Mouse (Mus musculus) hindbrain, embryonic 14.5 days (tissue): ENCODE measurements around the gene Mgarp. TPM values are rescaled to one million over a fixed set of nuclear protein-coding genes. Genes with fewer than 3 reads are reported as not detected.
"Not testable (repeated sequence)": the region's sequence is repeated elsewhere in the genome, so short reads cannot be mapped to it uniquely, and the experiment has no call there.

Experiments
- ATAC-seq: fragments of 200-750 bp; cut with Nextera tagmentation; 2 replicates; pipeline ENCODE4 v1.8.0; 2017; ENCODE audit warnings: moderate number of reproducible peaks, mild to moderate bottlenecking, moderate TSS enrichment, moderate library complexity; ENCODE audit not compliant: low FRiP score
- DNase-seq: peaks from one replicate; pipeline ENCODE4 v3.0.0-alpha.2; 2015; ENCODE audit warnings: low spot score
- H3K27ac ChIP-seq: fragments of 300-500 bp; sonication (generic); 2 replicates; pipeline ENCODE4 v1.5.1; 2014; ENCODE audit warnings: mild to moderate bottlenecking, moderate library complexity
- H3K27me3 ChIP-seq: fragments of 300-500 bp; sonication (generic); 2 replicates; pipeline ENCODE4 v1.6.1; 2014; ENCODE audit warnings: mild to moderate bottlenecking, low read length, mixed read lengths; ENCODE audit not compliant: control insufficient read depth, insufficient read depth
- H3K36me3 ChIP-seq: fragments of 300-500 bp; sonication (generic); replicated peaks from 2 replicates; pipeline ENCODE4 v1.6.1; 2014; ENCODE audit not compliant: control insufficient read depth, insufficient read depth
- H3K4me1 ChIP-seq: fragments of 300-500 bp; sonication (generic); replicated peaks from 2 replicates; pipeline ENCODE4 v1.6.1; 2014; ENCODE audit warnings: antibody characterized with exemption, low read length, mixed read lengths; ENCODE audit not compliant: control insufficient read depth, insufficient read depth
- H3K4me2 ChIP-seq: fragments of 300-500 bp; sonication (generic); replicated peaks from 2 replicates; pipeline ENCODE4 v1.6.1; 2014; ENCODE audit warnings: mild to moderate bottlenecking, moderate library complexity
- H3K4me3 ChIP-seq: fragments of 300-500 bp; sonication (generic); replicated peaks from 2 replicates; pipeline ENCODE4 v1.5.1; 2014; ENCODE audit warnings: mild to moderate bottlenecking, low read length
- H3K9ac ChIP-seq: fragments of 300-500 bp; sonication (generic); 2 replicates; pipeline ENCODE4 v1.6.1; 2014
- H3K9me3 ChIP-seq: fragments of 300-500 bp; sonication (generic); 2 replicates; pipeline ENCODE4 v1.6.1; 2016; ENCODE audit warnings: low read length; ENCODE audit not compliant: control insufficient read depth
- WGBS: fragments of 180-500 bp; shearing (Covaris S2); extraction: QIAGEN DNeasy Blood & Tissue Kit; methylation state at CpG from one replicate; pipeline ENCODE4 v1.1.7; 2014; 5-methylcytosine and 5-hydroxymethylcytosine counted together
- polyA plus RNA-seq: library from polyadenylated mRNA; unstranded; fragments of >200 nt; fragmentation: Nextera tagmentation; extraction: Ambion mirVana; gene quantifications from 2 replicates; pipeline ENCODE4 v1.2.1, GENCODE M21; 2014

The Mgarp gene
- polyA plus RNA-seq: 0.16 and 1.3 TPM in 2 replicates

DNA sequence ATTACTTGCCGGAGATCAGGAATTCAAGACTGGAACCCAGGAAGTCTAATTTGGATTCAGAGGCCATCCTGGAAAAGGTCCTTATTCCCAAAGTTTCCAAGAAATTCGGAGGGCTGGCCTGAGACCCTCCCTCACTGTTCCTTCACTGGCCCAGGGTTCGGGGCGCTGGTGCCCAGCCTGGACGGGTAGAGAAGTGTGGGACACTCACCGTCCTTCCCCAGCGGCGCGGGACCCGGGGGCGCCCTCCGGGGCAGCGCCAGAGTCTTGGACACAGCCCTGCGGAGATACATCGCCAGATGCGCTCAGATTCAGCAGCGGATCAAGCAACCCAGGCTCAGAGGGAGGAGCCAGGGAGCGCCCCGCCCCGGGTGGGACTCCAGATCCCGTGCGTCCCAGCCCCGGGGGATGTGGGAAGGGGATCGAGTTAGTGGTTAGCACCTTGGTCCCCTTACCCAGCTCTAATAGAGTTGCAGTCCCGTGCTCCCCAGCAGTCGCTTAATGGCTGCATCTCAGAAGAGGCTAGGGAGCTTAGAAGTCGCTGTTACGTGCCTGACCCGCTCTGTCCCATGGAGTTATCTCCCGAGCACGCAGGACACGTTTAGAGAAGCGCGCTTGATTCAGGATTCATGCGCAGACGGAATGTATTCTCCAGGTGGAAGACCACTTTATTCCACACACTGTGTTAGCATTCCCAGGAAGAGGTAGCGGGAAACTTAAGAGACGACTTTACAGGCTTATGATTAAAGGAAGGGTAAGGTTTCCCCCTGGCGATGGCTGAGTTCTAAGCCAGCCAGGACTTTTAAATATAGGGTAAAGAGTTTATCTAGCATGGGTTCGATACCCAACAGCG, at the start of gene Mgarp:
Gene Mgarp (minus strand): TSS at position 520 of the 850 bp plus-strand sequence.
- H3K9ac ChIP-seq: peak within 1 kb of the TSS; percentile 47; the same call in 1 of the 2 replicates

DNA sequence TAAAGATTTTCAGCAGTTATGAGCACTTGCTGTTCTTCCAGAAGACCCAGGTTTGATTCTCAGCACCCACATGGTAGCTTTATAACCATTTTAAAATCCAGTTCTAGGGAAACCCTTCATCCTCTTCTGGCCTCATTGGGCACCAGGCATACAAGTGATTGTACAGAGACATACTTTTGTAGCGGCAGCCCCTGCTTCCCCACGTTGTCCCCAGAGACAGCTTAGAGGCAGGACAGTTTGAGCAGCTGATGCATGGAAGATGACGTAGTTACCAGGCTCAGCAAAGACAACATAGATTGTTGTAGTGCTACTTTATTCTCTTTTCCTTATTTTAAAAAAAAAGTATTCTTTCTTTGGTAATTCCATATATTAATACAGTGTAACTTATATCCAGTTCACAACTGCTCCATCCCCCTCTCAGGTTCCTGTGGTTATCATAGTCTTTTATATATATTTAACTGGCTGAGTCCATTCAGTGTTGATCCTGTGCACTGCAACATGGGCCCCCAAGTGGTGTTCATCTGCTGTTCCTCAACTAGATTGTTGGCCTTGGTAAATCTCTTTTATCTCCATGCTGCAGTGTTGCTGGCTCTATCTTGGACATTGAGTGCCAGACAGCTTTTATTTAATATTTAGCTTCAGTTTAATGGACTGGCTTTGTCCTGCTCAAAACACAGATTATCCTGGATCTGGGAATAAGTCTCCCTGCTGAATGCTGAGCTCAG, 38.5 kb upstream of the Mgarp start:
- H3K4me2 ChIP-seq: no peak overlapping the region
- ATAC-seq (no peak), DNase-seq (no peak)
- 80% methylated on average over 3 of the region's 3 CpGs for WGBS
- no peak overlapping the region for H3K27ac ChIP-seq
- H3K4me1 ChIP-seq: no peaks in the 10 kb centered on the region
- peaks cover 19% of the 10 kb centered on the region for H3K36me3 ChIP-seq
- no peak overlapping the region for H3K4me3 ChIP-seq
- no peaks in the 10 kb centered on the region for H3K27me3 ChIP-seq
- no peak overlapping the region for H3K9ac ChIP-seq
- no peaks in the 10 kb centered on the region for H3K9me3 ChIP-seq

More for the DNA sequence above, at the start of gene Mgarp:
- Histone ChIP-seq H3K4me1 (no peaks in the 10 kb centered on the region; the same call in 1 of the 2 replicates), H3K4me2 (peak within 1 kb of the TSS; percentile 72), H3K4me3 (peak within 1 kb of the TSS; percentile 41), H3K36me3 (no peaks in the 10 kb centered on the region), H3K27ac (no peak within 1 kb of the TSS), H3K9me3 (no peaks in the 10 kb centered on the region), H3K27me3 (peaks cover 32% of the 10 kb centered on the region)
- 3% methylated on average over 41 of the region's 41 CpGs for WGBS
- peak; percentile 73 for ATAC-seq
- DNase-seq: no peak

- WGBS: 81% methylated on average over 5 of the region's 5 CpGs
- H3K27me3 ChIP-seq, H3K4me2 ChIP-seq, H3K4me3 ChIP-seq, H3K9ac ChIP-seq, DNase-seq, H3K27ac ChIP-seq, H3K4me1 ChIP-seq, H3K9me3 ChIP-seq, ATAC-seq: not testable (repeated sequence)
- H3K36me3 ChIP-seq: peaks cover 13% of the 10 kb centered on the region
These were observed 37.8 kb upstream of the Mgarp start for GRCm38 (mm10) chr3:51434364-51434763.

DNA sequence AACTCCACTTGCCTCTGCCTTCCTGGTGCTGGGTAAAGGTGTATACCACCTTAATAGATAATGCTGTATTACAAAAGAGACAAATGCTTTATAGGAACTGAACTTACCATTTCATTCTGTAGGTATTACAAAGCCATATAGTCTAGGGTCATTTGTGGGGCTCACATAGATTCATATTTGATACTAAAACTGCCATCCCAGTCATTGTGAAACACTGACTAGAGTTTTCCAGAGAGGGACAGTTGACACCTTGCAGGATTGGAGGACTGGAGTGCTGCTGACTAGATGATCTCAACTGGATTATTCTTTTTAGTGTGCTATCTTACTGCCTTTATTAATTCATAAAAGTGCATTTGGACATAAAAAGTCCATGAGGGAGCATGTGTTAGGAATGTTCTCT, 28.9 kb upstream of the Mgarp start:
- Histone ChIP-seq H3K27ac (no peak overlapping the region), H3K4me2 (no peak overlapping the region), H3K9ac (no peak overlapping the region), H3K4me3 (no peak overlapping the region), H3K4me1 (no peaks in the 10 kb centered on the region), H3K9me3 (no peaks in the 10 kb centered on the region), H3K36me3 (no peaks in the 10 kb centered on the region), H3K27me3 (no peaks in the 10 kb centered on the region)
- ATAC-seq (no peak), DNase-seq (no peak)

- Histone ChIP-seq H3K27me3 (no peaks in the 10 kb centered on the region), H3K27ac (no peak overlapping the region), H3K4me2 (no peak overlapping the region), H3K9ac (no peak overlapping the region), H3K36me3 (no peaks in the 10 kb centered on the region), H3K9me3 (no peaks in the 10 kb centered on the region), H3K4me3 (no peak overlapping the region), H3K4me1 (peaks cover 19% of the 10 kb centered on the region)
- DNase-seq (no peak), ATAC-seq (no peak)
- 90% methylated on average over 3 of the region's 3 CpGs for WGBS
These were observed 25.4 kb upstream of the Mgarp start for GRCm38 (mm10) chr3:51421921-51422320.

DNA sequence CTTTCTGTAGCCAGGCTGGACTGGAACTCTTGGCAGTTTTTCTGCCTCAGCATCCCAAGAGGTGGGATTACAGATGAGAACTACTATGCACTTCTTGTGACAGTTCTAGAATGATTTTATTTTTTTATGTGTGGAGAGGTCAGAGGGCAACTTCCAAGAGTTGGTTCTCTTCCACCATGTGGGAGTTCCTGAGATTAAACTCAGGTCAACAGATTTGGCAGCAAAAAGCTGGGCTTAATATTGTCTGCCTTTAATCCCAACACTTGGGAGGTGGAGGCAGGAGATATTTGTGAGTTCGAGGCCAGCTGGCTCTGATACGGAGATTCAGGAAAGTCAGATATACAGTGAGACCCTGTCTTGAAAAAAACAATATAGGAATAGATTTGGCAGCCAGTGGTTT, 21.4 kb upstream of the Mgarp start:
- WGBS: 70% methylated on average over 2 of the region's 2 CpGs
- Histone ChIP-seq H3K9me3 (no peaks in the 10 kb centered on the region), H3K4me1 (peaks cover 29% of the 10 kb centered on the region), H3K36me3 (no peaks in the 10 kb centered on the region), H3K27me3 (no peaks in the 10 kb centered on the region), H3K4me2 (peak overlapping the region; percentile 73), H3K27ac (no peak overlapping the region), H3K4me3 (peak overlapping the region; percentile 67; the same call in 1 of the 2 replicates), H3K9ac (0 out of 2 replicates have a peak overlapping the region, but pooled peaks have one; percentile 20)
- no peak for DNase-seq
- no peak for ATAC-seq

DNA sequence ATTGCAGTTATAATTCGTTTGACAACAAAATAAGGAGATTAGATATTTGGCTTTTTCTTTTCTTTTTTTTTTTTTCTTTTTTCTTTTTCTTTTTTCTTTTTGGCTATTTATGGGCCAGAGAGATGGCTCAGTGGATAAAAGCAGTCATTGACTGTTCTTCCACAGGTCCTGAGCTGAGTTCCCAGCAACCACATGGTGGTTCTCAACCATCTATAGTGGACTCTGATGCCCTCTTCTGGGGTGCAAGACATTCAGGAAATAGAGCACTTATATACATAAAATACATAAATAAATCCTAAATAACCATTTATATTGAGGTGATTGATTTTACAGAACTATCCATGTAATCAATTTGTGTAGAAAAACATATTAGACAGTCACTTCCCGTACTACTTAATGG, 20.9 kb upstream of the Mgarp start:
- no peak for DNase-seq
- peak overlapping the region; percentile 85 for H3K9ac ChIP-seq
- ATAC-seq: no peak

GRCm38 (mm10) chr3:51417135-51417458, 20.6 kb upstream of the Mgarp start:
- Histone ChIP-seq H3K9ac (peak overlapping the region; percentile 85), H3K27me3 (no peaks in the 10 kb centered on the region), H3K9me3 (no peaks in the 10 kb centered on the region), H3K27ac (0 out of 2 replicates have a peak overlapping the region, but pooled peaks have one; percentile 83), H3K4me3 (peak overlapping the region; percentile 67), H3K4me1 (peaks cover 29% of the 10 kb centered on the region), H3K36me3 (no peaks in the 10 kb centered on the region), H3K4me2 (peak overlapping the region; percentile 73)
- DNase-seq (no peak), ATAC-seq (no peak)
- 9% methylated on average over 8 of the region's 8 CpGs for WGBS

More for the DNA sequence above, 20.9 kb upstream of the Mgarp start:
- no peaks in the 10 kb centered on the region for H3K36me3 ChIP-seq
- H3K4me2 ChIP-seq: peak overlapping the region; percentile 73
- H3K27ac ChIP-seq: no peak overlapping the region
- H3K27me3 ChIP-seq: no peaks in the 10 kb centered on the region
- H3K9me3 ChIP-seq: no peaks in the 10 kb centered on the region
- peak overlapping the region; percentile 67 for H3K4me3 ChIP-seq
- WGBS: 52% methylated on average over 2 of the region's 2 CpGs
- peaks cover 29% of the 10 kb centered on the region for H3K4me1 ChIP-seq

DNA sequence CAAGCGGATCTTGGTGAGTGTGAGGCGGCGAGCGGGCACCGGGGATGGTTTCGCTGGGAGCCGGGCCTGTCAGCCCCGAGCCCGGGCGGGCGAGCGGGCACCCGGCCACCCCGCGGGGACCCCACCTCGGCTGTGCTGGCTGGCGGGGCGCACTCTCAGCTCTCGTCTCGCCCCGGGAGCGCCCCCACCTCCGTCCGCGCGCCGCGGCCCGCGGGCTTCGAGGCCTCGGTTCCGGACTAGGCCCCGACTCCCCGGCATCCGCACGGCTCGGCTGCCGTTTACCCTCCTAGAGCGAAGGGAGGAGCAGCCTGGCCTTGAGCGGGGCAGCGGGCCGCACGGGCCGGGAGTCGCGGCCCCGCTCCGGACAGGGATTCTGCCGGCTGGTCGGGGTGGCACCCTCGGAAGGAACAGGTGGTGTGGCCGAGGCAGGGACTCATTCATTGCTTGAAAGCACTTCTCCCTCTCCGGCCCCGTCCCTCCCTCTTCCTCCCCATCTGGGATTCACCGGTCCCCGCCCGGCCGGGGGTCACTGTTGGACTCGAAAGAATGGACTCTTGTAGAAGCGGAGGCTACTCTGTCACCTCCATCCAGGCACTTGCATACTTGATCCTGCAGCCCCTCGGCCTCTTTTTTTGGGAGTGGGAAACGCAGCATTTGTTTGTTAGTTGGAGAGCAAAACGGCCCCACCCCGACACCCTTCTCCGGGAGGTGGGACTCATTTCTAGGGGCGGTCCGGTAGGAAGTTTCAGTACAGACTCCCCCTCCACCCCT, 20.0 kb upstream of the Mgarp start:
- ATAC-seq (peak; percentile 48), DNase-seq (no peak)
- Histone ChIP-seq H3K9me3 (no peaks in the 10 kb centered on the region), H3K4me2 (peak overlapping the region; percentile 73), H3K9ac (peak overlapping the region; percentile 85), H3K4me1 (peaks cover 29% of the 10 kb centered on the region), H3K4me3 (peak overlapping the region; percentile 67), H3K36me3 (no peaks in the 10 kb centered on the region), H3K27ac (peak overlapping the region; percentile 83), H3K27me3 (no peaks in the 10 kb centered on the region)
- 1% methylated on average over 58 of the region's 68 CpGs for WGBS
